Mouse (Mus musculus) adrenal gland, adult 2 months (tissue): Measurements from ENCODE around the gene Ank2. TPM values are rescaled to one million over a fixed set of nuclear protein-coding genes. Genes with fewer than 3 reads are reported as not detected.
A peak's percentile ranks its signal among the peaks of the same experiment; 100 is the strongest.
"Not testable (repeated sequence)": the region's sequence is repeated elsewhere in the genome, so short reads cannot be mapped to it uniquely, and the experiment has no call there.

Experiments used
- DNase-seq: peaks from one replicate; pipeline ENCODE4 v3.0.0; 2021
- polyA plus RNA-seq: library from polyadenylated mRNA; depleted of rRNA; stranded (reverse); fragments of >200 nt; gene quantifications from 2 replicates; pipeline ENCODE4 v1.2.3, GENCODE M21; 2012
- total RNA-seq, 2 experiments: library from RNA; stranded (reverse); gene quantifications; 2 replicates each; pipeline ENCODE4 v1.2.3; 2021

Gene Ank2
- total and polyA plus RNA-seq, 3 experiments = 30.1 to 44.8 (median 36.3) TPM

DNA sequence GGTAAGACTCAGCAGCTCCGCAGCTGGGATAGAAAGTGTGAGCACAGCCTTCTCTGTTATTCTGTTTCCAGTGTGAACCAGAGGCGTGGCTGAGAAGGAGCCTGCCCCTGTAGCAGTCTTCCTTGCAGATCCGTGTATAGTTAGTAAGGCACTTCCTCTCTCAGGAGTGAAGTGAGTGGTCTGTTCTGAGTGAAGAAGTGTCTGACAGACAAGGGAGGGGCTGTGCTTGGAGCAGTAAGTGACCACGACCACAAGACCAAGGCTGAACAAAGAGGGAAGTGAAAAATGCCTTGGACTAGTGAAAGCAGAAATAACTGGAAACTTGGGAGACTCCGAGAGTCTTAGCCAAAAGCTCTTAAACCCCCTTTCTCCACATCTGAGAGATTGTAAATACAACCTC lies 143.9 kb downstream of the Ank2 start:
- no peak for DNase-seq

- DNase-seq = no peak
Observed at GRCm38 (mm10) chr3:127350602-127351362, 148.4 kb downstream of the Ank2 start.

- peak; percentile 38 for DNase-seq
Observed at GRCm38 (mm10) chr3:127348926-127349325, 150.2 kb downstream of the Ank2 start.

GRCm38 (mm10) chr3:127345860-127346459 lies 153.2 kb downstream of the Ank2 start:
- no peak for DNase-seq

DNA sequence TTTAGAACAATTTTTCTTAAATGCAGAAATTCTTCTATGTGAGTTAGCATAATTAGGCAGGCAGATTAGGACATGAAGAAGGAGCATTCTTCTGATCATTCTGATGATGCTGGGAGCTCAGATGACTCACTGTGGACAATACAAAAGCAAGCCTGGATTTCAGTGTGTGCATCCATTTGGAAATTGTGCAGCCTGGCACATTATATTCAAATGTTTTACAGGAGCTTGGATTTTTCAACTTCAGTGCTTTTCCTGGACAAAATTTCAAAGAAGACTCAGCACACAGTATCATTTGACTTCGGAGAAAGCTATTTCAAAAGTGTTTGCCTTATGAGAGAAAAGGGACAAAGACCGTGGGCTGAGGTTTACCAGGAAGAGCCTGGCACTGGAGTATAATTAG lies 157.8 kb downstream of the Ank2 start:
- no peak for DNase-seq

DNA sequence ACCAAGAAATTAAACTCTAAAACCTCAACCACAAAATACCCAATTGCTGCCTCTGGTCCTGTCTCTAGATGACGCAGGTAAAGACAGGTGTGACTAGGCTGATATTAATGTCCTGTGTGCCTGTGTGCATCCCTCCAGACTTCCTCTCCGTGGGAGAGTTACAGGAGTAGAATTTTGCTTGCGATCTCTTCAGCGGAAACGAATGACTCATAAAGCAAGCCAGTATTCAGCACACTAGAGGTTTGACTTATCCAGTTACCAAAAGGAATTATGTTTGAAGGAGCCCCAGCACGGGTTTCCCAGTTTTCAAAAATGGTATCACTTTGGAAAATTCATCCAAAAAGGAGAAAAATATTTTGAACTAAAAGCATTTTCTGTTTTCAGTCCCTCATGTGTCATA lies 164.3 kb downstream of the Ank2 start:
- DNase-seq = no peak

GRCm38 (mm10) chr3:127331562-127331961 lies 167.6 kb downstream of the Ank2 start:
- no peak for DNase-seq

DNA sequence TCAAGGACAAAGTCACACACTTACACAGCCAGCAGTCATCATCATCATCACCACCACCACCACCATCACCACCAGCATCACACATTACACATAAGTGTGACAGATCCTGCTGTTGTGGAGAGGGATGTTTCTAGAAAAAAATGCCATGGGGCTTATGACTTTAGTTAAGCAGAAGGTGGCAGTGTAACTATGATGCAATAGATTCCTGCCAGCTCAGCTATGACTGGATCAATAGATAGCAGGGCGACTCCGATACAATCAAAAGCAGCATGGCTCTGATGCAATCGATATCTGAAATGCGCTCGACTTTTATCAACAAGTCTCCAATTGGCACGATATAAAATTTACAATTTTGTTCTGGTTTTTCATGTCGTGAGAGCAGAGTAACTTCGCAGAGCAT lies 172.8 kb downstream of the Ank2 start:
- DNase-seq = no peak

DNA sequence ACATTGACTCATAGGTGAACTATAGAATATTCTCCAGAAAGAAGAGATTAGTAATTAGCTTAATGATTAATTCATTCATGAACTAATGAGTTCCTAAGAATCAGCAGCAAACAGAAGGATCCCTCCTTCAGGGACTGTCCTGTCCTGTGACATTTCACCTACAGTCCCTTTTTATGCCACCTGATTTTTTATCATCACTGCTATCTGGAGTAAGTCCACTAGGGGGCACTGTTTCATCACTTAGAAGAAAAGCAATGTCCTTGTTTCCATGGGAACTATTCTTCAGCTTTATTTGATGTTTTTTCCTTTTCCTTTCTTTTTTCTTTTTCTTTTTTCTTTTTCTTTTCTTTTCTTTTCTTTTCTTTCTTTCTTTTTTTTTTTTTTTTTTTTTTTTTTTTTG lies 176.3 kb downstream of the Ank2 start:
- DNase-seq = peak; percentile 16

- no peak for DNase-seq
Observed at GRCm38 (mm10) chr3:127321645-127322044, 177.5 kb downstream of the Ank2 start.

DNA sequence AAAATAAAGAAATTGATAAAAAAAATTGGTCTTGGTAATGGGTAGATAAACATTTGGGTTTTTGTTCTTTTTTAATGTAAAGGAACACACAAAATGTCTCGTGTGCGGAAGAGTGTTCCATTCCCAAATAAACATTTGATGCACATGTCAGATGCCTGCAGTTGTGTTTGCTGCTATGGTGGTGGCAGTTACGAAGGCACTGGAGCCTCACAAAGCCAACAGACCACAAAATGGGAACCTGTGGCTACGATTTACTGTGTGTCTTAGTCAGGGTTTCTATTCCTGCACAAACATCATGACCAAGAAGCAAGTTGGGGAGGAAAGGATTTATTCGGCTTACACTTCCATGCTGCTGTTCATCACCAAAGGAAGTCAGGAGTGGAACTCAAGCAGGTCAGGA lies 178.1 kb downstream of the Ank2 start:
- DNase-seq = not testable (repeated sequence)

DNA sequence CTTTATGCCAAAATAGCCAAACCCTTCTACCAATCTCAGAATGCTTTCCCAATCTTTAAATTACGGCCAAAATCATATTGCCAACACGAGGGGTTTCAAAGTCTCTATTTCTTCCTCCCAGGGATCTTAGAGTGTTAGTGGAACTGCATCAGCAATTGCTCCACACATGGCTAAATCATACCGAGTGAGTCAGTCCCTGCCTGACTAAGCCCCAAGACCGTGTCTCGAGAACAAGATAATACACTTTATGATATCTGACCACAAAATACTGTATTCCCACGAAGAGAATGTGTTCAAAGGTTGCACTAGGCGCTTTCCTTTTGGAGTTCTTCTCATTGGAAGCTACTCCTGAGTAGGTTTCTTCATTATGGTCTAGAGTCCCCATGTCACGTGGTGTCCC lies 178.8 kb downstream of the Ank2 start:
- peak; percentile 20 for DNase-seq

DNA sequence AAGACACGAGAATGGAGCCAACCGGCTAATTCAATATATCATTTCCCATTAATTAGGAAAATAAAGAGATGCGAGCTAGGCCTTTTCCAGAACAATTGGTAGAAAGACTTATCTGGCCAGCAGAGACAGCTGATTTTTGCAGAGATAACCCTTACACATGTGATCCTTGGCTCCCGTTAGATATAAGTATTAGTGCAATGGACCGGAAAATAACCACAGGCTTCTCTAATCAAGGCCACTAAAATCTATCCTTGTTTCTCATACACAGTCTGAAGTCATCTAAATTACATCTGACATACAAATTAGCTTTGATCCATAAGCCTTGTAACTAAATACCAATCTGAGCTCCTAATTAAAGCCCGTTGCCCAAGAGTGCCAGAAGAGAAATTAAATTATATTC lies 181.5 kb downstream of the Ank2 start:
- no peak for DNase-seq

DNA sequence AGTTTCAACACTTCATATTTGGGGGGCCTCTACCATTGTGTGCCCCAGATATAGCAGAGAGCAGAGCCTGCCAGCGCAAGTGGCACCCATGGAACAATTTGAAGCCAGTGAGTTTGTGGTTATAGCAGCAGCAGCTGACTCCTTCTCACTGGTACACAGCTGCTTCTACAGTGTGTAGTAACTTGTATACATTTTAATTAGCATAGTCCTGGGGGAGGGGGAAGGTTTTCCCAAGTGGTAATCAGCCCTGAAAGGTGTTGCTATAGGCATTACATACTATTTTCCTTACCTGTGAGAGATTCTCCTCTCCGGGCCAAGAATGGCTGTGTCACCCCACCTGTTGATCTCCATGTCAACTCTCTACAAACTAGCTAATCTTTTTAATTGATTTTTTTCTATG lies 182.4 kb downstream of the Ank2 start:
- no peak for DNase-seq

DNA sequence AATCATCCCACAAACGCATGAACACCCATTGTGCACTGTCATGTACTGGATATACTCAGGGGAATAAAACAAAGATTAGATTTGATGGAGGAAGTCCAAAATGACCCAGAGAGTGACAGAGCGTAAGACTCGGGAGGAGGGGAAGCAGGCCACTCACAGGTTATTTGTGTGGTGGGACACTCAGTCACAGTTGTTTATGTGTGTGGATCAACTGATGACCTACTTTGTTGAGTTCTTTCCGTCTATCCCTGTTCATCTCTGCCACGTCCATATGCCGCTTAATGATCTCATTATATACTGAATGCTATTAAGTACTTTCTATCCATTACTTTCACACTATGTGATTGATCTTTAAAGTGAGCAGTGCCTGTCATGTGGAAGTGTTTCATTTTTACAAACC lies 187.6 kb downstream of the Ank2 start:
- no peak for DNase-seq

DNA sequence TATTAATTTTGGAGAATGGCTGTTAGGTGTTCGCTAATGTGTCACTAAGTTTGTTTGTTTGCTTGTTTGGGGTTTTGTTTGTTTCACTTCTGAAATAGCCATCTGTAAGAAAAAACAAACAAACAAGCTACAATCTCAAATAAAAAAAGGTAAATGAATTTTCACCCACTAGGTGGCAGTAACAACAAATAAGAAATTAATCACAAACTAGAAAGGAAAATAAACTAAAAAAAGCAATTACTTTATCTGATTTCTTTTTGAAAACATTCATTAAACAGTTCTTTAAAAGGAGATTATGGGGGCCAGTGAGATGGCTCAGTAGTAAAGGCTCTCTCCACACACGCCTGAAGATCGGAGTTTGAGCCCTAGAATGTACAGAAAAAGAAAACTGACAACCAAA lies 189.1 kb downstream of the Ank2 start:
- no peak for DNase-seq

- DNase-seq = no peak
Observed at GRCm38 (mm10) chr3:127303957-127304553, 195.1 kb downstream of the Ank2 start.

GRCm38 (mm10) chr3:127303041-127303440 lies 196.1 kb downstream of the Ank2 start:
- no peak for DNase-seq

- DNase-seq = no peak
Observed at GRCm38 (mm10) chr3:127300790-127301189, 198.4 kb downstream of the Ank2 start.

DNA sequence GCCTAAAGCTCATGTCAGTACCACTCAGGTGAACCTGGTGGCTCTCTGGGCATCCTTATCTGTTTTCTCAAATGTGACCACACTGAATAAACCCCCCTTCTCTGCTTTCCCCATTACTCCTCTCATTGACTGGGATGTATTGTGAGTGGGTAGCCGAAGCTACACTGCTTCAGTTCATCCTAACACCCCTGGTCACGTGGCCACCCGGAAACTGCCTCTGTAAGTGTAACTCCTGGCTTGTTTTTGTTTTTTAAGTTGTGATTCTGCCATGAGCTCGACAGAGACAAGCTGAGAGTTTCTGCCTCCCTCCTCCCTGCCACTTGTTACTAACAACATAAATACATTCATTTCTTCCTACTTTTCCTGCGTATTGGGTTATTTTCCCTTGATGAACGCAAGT lies 203.2 kb downstream of the Ank2 start:
- no peak for DNase-seq

DNA sequence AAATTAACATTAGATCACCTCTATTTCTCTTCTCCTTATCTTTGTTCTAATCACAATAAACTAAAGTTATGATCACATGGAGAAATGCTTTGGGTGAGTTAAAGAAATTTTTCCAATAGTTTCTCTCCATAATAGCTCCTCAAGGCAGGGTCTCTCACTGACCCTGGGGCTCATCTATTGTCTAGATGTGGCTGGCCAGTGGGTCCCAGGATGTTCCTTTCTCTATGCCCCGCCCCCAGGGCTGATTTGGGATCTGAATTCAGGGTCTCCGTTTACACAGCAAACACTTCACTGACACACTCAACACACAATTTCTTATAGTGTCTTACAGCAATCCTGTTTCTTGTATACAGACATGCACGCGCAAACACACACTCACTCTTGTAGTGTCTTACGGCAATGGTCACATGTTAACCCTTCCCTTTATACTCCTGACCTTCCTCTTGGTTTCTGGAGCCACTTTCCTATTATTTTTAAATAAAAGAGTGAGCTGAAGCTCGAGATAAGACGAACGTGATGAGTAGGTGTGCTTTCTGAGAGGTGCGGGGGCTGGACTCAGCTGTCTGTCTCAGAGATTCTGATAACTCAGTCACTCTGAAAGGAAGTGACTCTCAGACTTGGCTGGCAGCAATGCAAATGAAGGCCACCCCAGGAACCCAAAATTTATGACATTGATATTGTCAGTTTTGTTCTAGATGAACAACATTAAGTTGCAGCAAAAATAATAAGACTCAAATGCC lies 204.4 kb downstream of the Ank2 start:
- DNase-seq = no peak

- no peak for DNase-seq
Observed at GRCm38 (mm10) chr3:127294079-127294478, 205.1 kb downstream of the Ank2 start.

GRCm38 (mm10) chr3:127293479-127293874 lies 205.7 kb downstream of the Ank2 start:
- no peak for DNase-seq
